Mouse (Mus musculus) megakaryocyte, embryonic 14.5 days (primary cell): Measurements from ENCODE around the gene Lin37. TPM values are rescaled to one million over a fixed set of nuclear protein-coding genes. Genes with fewer than 3 reads are reported as not detected.

ENCODE experiments used
- H3K27me3 ChIP-seq: replicated peaks from 2 replicates; pipeline ENCODE3; 2012; ENCODE audit warnings: inconsistent platforms
- H3K36me3 ChIP-seq: replicated peaks from 2 replicates; pipeline ENCODE3; 2012; ENCODE audit warnings: low read length, inconsistent platforms, mixed read lengths
- H3K4me1 ChIP-seq: 2 replicates; pipeline ENCODE4 v1.6.1; 2012; ENCODE audit warnings: inconsistent platforms
- H3K4me3 ChIP-seq: replicated peaks from 2 replicates; pipeline ENCODE3; 2012; ENCODE audit warnings: moderate library complexity, mild to moderate bottlenecking, inconsistent platforms
- H3K9me3 ChIP-seq: 2 replicates; pipeline ENCODE4 v1.6.1; 2012; ENCODE audit warnings: inconsistent platforms
- FLI1 ChIP-seq: IDR thresholded peaks from 2 replicates; pipeline ENCODE4 v1.6.1; 2012; ENCODE audit warnings: low read length, inconsistent platforms, mixed read lengths
- GATA1 ChIP-seq: IDR thresholded peaks from 3 replicates; pipeline ENCODE4 v1.6.1; 2012; ENCODE audit warnings: mixed read lengths, low read length, inconsistent platforms, borderline replicate concordance
- polyA plus RNA-seq: library from polyadenylated mRNA; stranded (reverse); fragments of >175 nt; gene quantifications from 2 replicates; pipeline ENCODE4 v1.2.3, GENCODE M21; 2012; ENCODE audit warnings: low replicate concordance; ENCODE audit not compliant: insufficient read depth

The Lin37 gene
- polyA plus RNA-seq, 1 experiment, result 62.3 TPM

GRCm38 (mm10) chr7:30520396-30520795 lies 39.2 kb downstream of the Lin37 start:
- H3K36me3 ChIP-seq, result peaks cover 29% of the 10 kb centered on the region
- H3K4me1 ChIP-seq, result no peaks in the 10 kb centered on the region
- no peaks in the 10 kb centered on the region for H3K9me3 ChIP-seq
- TF ChIP-seq GATA1 (no peak), FLI1 (no peak)
- H3K4me3 ChIP-seq, result no peak overlapping the region
- H3K27me3 ChIP-seq, result peaks cover 42% of the 10 kb centered on the region

- TF ChIP-seq FLI1 (no peak), GATA1 (no peak)
- H3K4me3 ChIP-seq, result no peak overlapping the region
Observed at GRCm38 (mm10) chr7:30518325-30518724, 41.3 kb downstream of the Lin37 start.

GRCm38 (mm10) chr7:30515003-30515760 lies 44.5 kb downstream of the Lin37 start:
- Histone ChIP-seq H3K27me3 (peaks cover 60% of the 10 kb centered on the region), H3K36me3 (no peaks in the 10 kb centered on the region), H3K4me3 (no peak overlapping the region), H3K9me3 (no peaks in the 10 kb centered on the region), H3K4me1 (no peaks in the 10 kb centered on the region)
- no peak for TF ChIP-seq GATA1

More at GRCm38 (mm10) chr7:30518325-30518724, 41.3 kb downstream of the Lin37 start:
- no peaks in the 10 kb centered on the region for H3K4me1 ChIP-seq
- no peaks in the 10 kb centered on the region for H3K9me3 ChIP-seq
- H3K36me3 ChIP-seq, result peaks cover 8% of the 10 kb centered on the region
- peaks cover 52% of the 10 kb centered on the region for H3K27me3 ChIP-seq

- Histone ChIP-seq H3K27me3 (peaks cover 45% of the 10 kb centered on the region), H3K4me1 (no peaks in the 10 kb centered on the region), H3K36me3 (no peaks in the 10 kb centered on the region), H3K9me3 (no peaks in the 10 kb centered on the region), H3K4me3 (no peak overlapping the region)
- TF ChIP-seq FLI1 (no peak), GATA1 (no peak)
Observed at GRCm38 (mm10) chr7:30508061-30508460, 51.6 kb downstream of the Lin37 start.

Other genes starting within 250 kb of the Lin37 start
- 2.6 TPM in 1 of 2 replicates, not detected in the other for gene Syne4, start 245.0 kb downstream of the Lin37 start, polyA plus RNA-seq
- gene E130208F15Rik, start 238.1 kb downstream of the Lin37 start, polyA plus RNA-seq, result 0.25 TPM in 1 of 2 replicates, not detected in the other
- gene Sdhaf1, start 235.9 kb downstream of the Lin37 start, polyA plus RNA-seq, result 9.8 and 13.7 TPM in 2 replicates
- gene Lrfn3, start 197.1 kb downstream of the Lin37 start, polyA plus RNA-seq, result not detected in 2 replicates
- gene Tyrobp, start 146.1 kb downstream of the Lin37 start, polyA plus RNA-seq, result 20.9 and 273 TPM in 2 replicates
- 11.1 and 14.2 TPM in 2 replicates for gene Hcst, start 140.0 kb downstream of the Lin37 start, polyA plus RNA-seq
- gene Nfkbid, start 138.1 kb downstream of the Lin37 start, polyA plus RNA-seq, result 8.3 and 10.0 TPM in 2 replicates
- gene Aplp1, start 114.3 kb downstream of the Lin37 start, polyA plus RNA-seq, result 2.1 and 5.5 TPM in 2 replicates
- not detected in 2 replicates for gene Kirrel2, start 102.1 kb downstream of the Lin37 start, polyA plus RNA-seq
- not detected in 2 replicates for gene Nphs1, start 101.5 kb downstream of the Lin37 start, polyA plus RNA-seq
- gene Prodh2, start 66.2 kb downstream of the Lin37 start, polyA plus RNA-seq, result not detected in 2 replicates
- gene Arhgap33, start 24.8 kb downstream of the Lin37 start, polyA plus RNA-seq, result 12.9 and 43.1 TPM in 2 replicates
- 6.0 and 17.2 TPM in 2 replicates for gene Hspb6, start 7.7 kb downstream of the Lin37 start, polyA plus RNA-seq
- 11.6 and 51.8 TPM in 2 replicates for gene Proser3, start 7.5 kb downstream of the Lin37 start, polyA plus RNA-seq
- gene U2af1l4, start 3.5 kb upstream of the Lin37 start, polyA plus RNA-seq, result 52.8 and 64.1 TPM in 2 replicates
- gene Gm49396, start 3.5 kb upstream of the Lin37 start, polyA plus RNA-seq, result 0.70 TPM in 1 of 2 replicates, not detected in the other
- 21.1 and 77.9 TPM in 2 replicates for gene Psenen, start 3.8 kb upstream of the Lin37 start, polyA plus RNA-seq
- 4.3 and 15.3 TPM in 2 replicates for gene Igflr1, start 5.6 kb upstream of the Lin37 start, polyA plus RNA-seq
- gene Kmt2b, start 28.9 kb upstream of the Lin37 start, polyA plus RNA-seq, result 20.0 and 47.0 TPM in 2 replicates
- 0.10 TPM in 1 of 2 replicates, not detected in the other for gene Zbtb32, start 39.1 kb upstream of the Lin37 start, polyA plus RNA-seq
- 1.2 TPM in 1 of 2 replicates, not detected in the other for gene Upk1a, start 53.0 kb upstream of the Lin37 start, polyA plus RNA-seq
- 82.5 and 197 TPM in 2 replicates for gene Cox6b1, start 66.3 kb upstream of the Lin37 start, polyA plus RNA-seq
- 0.44 TPM in 1 of 2 replicates, not detected in the other for gene Etv2, start 76.0 kb upstream of the Lin37 start, polyA plus RNA-seq
- 261 and 484 TPM in 2 replicates for gene Rbm42, start 90.5 kb upstream of the Lin37 start, polyA plus RNA-seq
- 2.3 and 13.7 TPM in 2 replicates for gene Haus5, start 105.2 kb upstream of the Lin37 start, polyA plus RNA-seq
- gene Pmis2, start 111.8 kb upstream of the Lin37 start, polyA plus RNA-seq, result not detected in 2 replicates
- gene 2200002J24Rik, start 139.1 kb upstream of the Lin37 start, polyA plus RNA-seq, result not detected in 2 replicates
- gene Atp4a, start 152.4 kb upstream of the Lin37 start, polyA plus RNA-seq, result 0.10 TPM in 1 of 2 replicates, not detected in the other
- 25.4 and 46.3 TPM in 2 replicates for gene Tmem147, start 169.7 kb upstream of the Lin37 start, polyA plus RNA-seq
- gene Gapdhs, start 183.8 kb upstream of the Lin37 start, polyA plus RNA-seq, result not detected in 2 replicates
- 0.21 TPM in 1 of 2 replicates, not detected in the other for gene Sbsn, start 191.6 kb upstream of the Lin37 start, polyA plus RNA-seq
- gene Dmkn, start 203.9 kb upstream of the Lin37 start, polyA plus RNA-seq, result not detected in 2 replicates
- gene Krtdap, start 228.1 kb upstream of the Lin37 start, polyA plus RNA-seq, result not detected in 2 replicates